ENCODE assay signal across 10 mouse cellular contexts in genomic region chr2:72117138-72118011, GRCm38 (mm10).
DNase-seq lines count a peak whose midpoint lies in the region; ATAC-seq lines count a peak whose summit lies in the region.
"Had no signal": no experiment of that assay in that cellular context is flagged by ENCODE, and none has a peak within 500 bp of the region (broad histone marks: within the 10 kb centered on the region; RNA-seq: fewer than 3 reads in every experiment).

No protein-coding gene starts in this region.

- H3K9ac ChIP-seq in forebrain, embryonic 12.5 days, result no peak overlapping the region
- H3K9ac ChIP-seq: embryonic facial prominence, embryonic 12.5 days; liver, embryonic 15.5 days had no signal

- H3K9me3 ChIP-seq in forebrain, embryonic 10.5 days, result no peaks in the 10 kb centered on the region
- H3K9me3 ChIP-seq in forebrain, embryonic 12.5 days, result no peaks in the 10 kb centered on the region
- no peaks in the 10 kb centered on the region for H3K9me3 ChIP-seq in heart, embryonic 10.5 days
- H3K9me3 ChIP-seq: embryonic facial prominence, embryonic 12.5 days; liver, embryonic 15.5 days had no signal

- ATAC-seq in forebrain, embryonic 12.5 days (ENCODE audit: low FRiP score), result no peak

- H3K27ac ChIP-seq in forebrain, embryonic 10.5 days, result peak overlapping the region; percentile 51
- no peak overlapping the region for H3K27ac ChIP-seq in forebrain, embryonic 12.5 days
- H3K27ac ChIP-seq in heart, embryonic 10.5 days, result 0 out of 2 replicates have a peak overlapping the region, but pooled peaks have one; percentile 19
- H3K27ac ChIP-seq: embryonic facial prominence, embryonic 12.5 days; liver, embryonic 15.5 days had no signal

- no peak overlapping the region for H3K4me2 ChIP-seq in forebrain, embryonic 12.5 days
- H3K4me2 ChIP-seq: embryonic facial prominence, embryonic 12.5 days; liver, embryonic 15.5 days had no signal

- no peak for DNase-seq in forebrain, embryonic 10.5 days (ENCODE audit: extremely low spot score, low spot score)
- DNase-seq in CD8-positive naive resting alpha-beta T cell, adult 2 months (ENCODE audit: low read depth in 2 of 2, low spot score in 2 of 2), result peak; percentile 29 to 49
- no peak for DNase-seq in heart, embryonic 10.5 days (ENCODE audit: low spot score)
- peak; percentile 86 for DNase-seq in kidney, postnatal 10 days
- peak; percentile 62 for DNase-seq in thymus, postnatal 14 days
- DNase-seq in layer of hippocampus, postnatal 14 days (ENCODE audit: low spot score in 2 of 2), result no peak
- DNase-seq in left cerebral cortex, adult 11 months (ENCODE audit: low spot score), result no peak

- H3K4me1 ChIP-seq in forebrain, embryonic 10.5 days, result peaks cover 36% of the 10 kb centered on the region
- H3K4me1 ChIP-seq in forebrain, embryonic 12.5 days, result peaks cover 9% of the 10 kb centered on the region; the same call in 1 of the 2 replicates
- peaks cover 28% of the 10 kb centered on the region for H3K4me1 ChIP-seq in heart, embryonic 10.5 days
- H3K4me1 ChIP-seq: liver, embryonic 15.5 days had no signal

- no peak overlapping the region for H3K4me3 ChIP-seq in forebrain, embryonic 10.5 days
- no peak overlapping the region for H3K4me3 ChIP-seq in forebrain, embryonic 12.5 days (replicated peaks)
- no peak overlapping the region for H3K4me3 ChIP-seq in heart, embryonic 10.5 days
- H3K4me3 ChIP-seq: embryonic facial prominence, embryonic 12.5 days; liver, embryonic 15.5 days had no signal

- WGBS in forebrain, embryonic 10.5 days, result 73% methylated on average over 15 of the region's 15 CpGs
- WGBS in forebrain, embryonic 12.5 days, result 71% methylated on average over 15 of the region's 15 CpGs
- WGBS in heart, embryonic 10.5 days, result 31% methylated on average over 15 of the region's 15 CpGs

- no peaks in the 10 kb centered on the region for H3K36me3 ChIP-seq in forebrain, embryonic 10.5 days (replicated peaks)
- no peaks in the 10 kb centered on the region for H3K36me3 ChIP-seq in forebrain, embryonic 12.5 days (replicated peaks)
- H3K36me3 ChIP-seq in heart, embryonic 10.5 days, result no peaks in the 10 kb centered on the region
- H3K36me3 ChIP-seq: embryonic facial prominence, embryonic 12.5 days; liver, embryonic 15.5 days had no signal

- H3K27me3 ChIP-seq in forebrain, embryonic 10.5 days (ENCODE audit: poor library complexity, severe bottlenecking), result no peaks in the 10 kb centered on the region
- H3K27me3 ChIP-seq in forebrain, embryonic 12.5 days, result no peaks in the 10 kb centered on the region
- H3K27me3 ChIP-seq in heart, embryonic 10.5 days (ENCODE audit: insufficient read depth, poor library complexity, severe bottlenecking), result no peaks in the 10 kb centered on the region
- H3K27me3 ChIP-seq: embryonic facial prominence, embryonic 12.5 days; liver, embryonic 15.5 days had no signal

Comparison
In these comparisons a context has a peak if more than half of its experiments do, and no peak if none do; other contexts are left out.
1. DNase-seq: peak in CD8-positive naive resting alpha-beta T cell, adult 2 months (2 of 2), kidney, postnatal 10 days (single experiment) and thymus, postnatal 14 days (single experiment); none in forebrain, embryonic 10.5 days (single experiment), heart, embryonic 10.5 days (single experiment), layer of hippocampus, postnatal 14 days (0 of 2) and left cerebral cortex, adult 11 months (single experiment).